Mouse (Mus musculus): Measurements from ENCODE around the gene Olfr391-ps. TPM values are rescaled to one million over a fixed set of nuclear protein-coding genes. Genes with fewer than 3 reads are reported as not detected.

The Olfr391-ps gene
- not detected in 2 replicates for polyA plus RNA-seq (2012; ENCODE audit: low replicate concordance)

GRCm38 (mm10) chr11:73802952-73803351 lies at the start of gene Olfr391-ps:
Gene Olfr391-ps, minus strand, starts transcription at chr11:73803052.

GRCm38 (mm10) chr11:73851354-73851753 lies 48.5 kb upstream of the Olfr391-ps start, which contains the start of gene Olfr393:
Gene Olfr393, minus strand, starts transcription at chr11:73851454.

GRCm38 (mm10) chr11:73816949-73817348 lies 14.1 kb upstream of the Olfr391-ps start, which contains the start of gene Olfr392:
Gene Olfr392, minus strand, starts transcription at chr11:73817049.

GRCm38 (mm10) chr11:73782664-73783063 lies 20.2 kb downstream of the Olfr391-ps start, which contains the start of gene Olfr390:
Gene Olfr390, plus strand, starts transcription at chr11:73782964.

GRCm38 (mm10) chr11:73780613-73781012 lies 22.2 kb downstream of the Olfr391-ps start, which contains the start of gene Olfr389:
Gene Olfr389, minus strand, starts transcription at chr11:73780713.

Other genes with a start within 250 kb of the Olfr391-ps start
- not detected in 2 replicates for gene Olfr385, start 210.0 kb downstream of the Olfr391-ps start, polyA plus RNA-seq (2012; ENCODE audit: low replicate concordance)
- gene Olfr384, start 204.5 kb downstream of the Olfr391-ps start, polyA plus RNA-seq (2012; ENCODE audit: low replicate concordance) = not detected in 2 replicates
- not detected in 2 replicates for gene Zfp735, start 114.3 kb downstream of the Olfr391-ps start, polyA plus RNA-seq (2012; ENCODE audit: low replicate concordance)
- gene Olfr389, start 22.3 kb downstream of the Olfr391-ps start, polyA plus RNA-seq (2012; ENCODE audit: low replicate concordance) = not detected in 2 replicates
- not detected in 2 replicates for gene Olfr390, start 20.1 kb downstream of the Olfr391-ps start, polyA plus RNA-seq (2012; ENCODE audit: low replicate concordance)
- not detected in 2 replicates for gene Olfr392, start 14.0 kb upstream of the Olfr391-ps start, polyA plus RNA-seq (2012; ENCODE audit: low replicate concordance)
- gene Olfr393, start 48.4 kb upstream of the Olfr391-ps start, polyA plus RNA-seq (2012; ENCODE audit: low replicate concordance) = not detected in 2 replicates
- not detected in 2 replicates for gene Olfr394, start 87.7 kb upstream of the Olfr391-ps start, polyA plus RNA-seq (2012; ENCODE audit: low replicate concordance)
- gene Olfr395, start 106.2 kb upstream of the Olfr391-ps start, polyA plus RNA-seq (2012; ENCODE audit: low replicate concordance) = not detected in 2 replicates
- not detected in 2 replicates for gene Olfr23, start 133.6 kb upstream of the Olfr391-ps start, polyA plus RNA-seq (2012; ENCODE audit: low replicate concordance)
- not detected in 2 replicates for gene Olfr397, start 157.8 kb upstream of the Olfr391-ps start, polyA plus RNA-seq (2012; ENCODE audit: low replicate concordance)
- not detected in 2 replicates for gene Olfr398, start 187.4 kb upstream of the Olfr391-ps start, polyA plus RNA-seq (2012; ENCODE audit: low replicate concordance)

Data from hematopoietic multipotent progenitor cell, adult 10-12 weeks (in vitro differentiated cells).